Mouse (Mus musculus) liver, embryonic 15.5 days (tissue): ENCODE data around the gene Vezf1. TPM values are rescaled to one million over a fixed set of nuclear protein-coding genes. Genes with fewer than 3 reads are reported as not detected.

Source experiments
- ATAC-seq: fragments of 200-750 bp; cut with Nextera tagmentation; 2 replicates; pipeline ENCODE4 v1.8.0; 2017; ENCODE audit warnings: moderate number of reproducible peaks, mild to moderate bottlenecking, moderate library complexity; ENCODE audit not compliant: insufficient read depth
- H3K27ac ChIP-seq: fragments of 300-500 bp; sonication (generic); replicated peaks from 2 replicates; pipeline ENCODE4 v1.5.1; 2015; ENCODE audit warnings: mild to moderate bottlenecking, inconsistent platforms
- H3K27me3 ChIP-seq: fragments of 300-500 bp; sonication (generic); 2 replicates; pipeline ENCODE4 v1.6.1; 2015; ENCODE audit warnings: mild to moderate bottlenecking, inconsistent platforms
- H3K36me3 ChIP-seq: fragments of 300-500 bp; sonication (generic); replicated peaks from 2 replicates; pipeline ENCODE4 v1.6.1; 2015; ENCODE audit warnings: moderate library complexity, mild to moderate bottlenecking, inconsistent platforms
- H3K4me1 ChIP-seq: fragments of 300-500 bp; sonication (generic); replicated peaks from 2 replicates; pipeline ENCODE4 v1.6.1; 2015; ENCODE audit warnings: inconsistent platforms
- H3K4me2 ChIP-seq: fragments of 300-500 bp; sonication (generic); 2 replicates; pipeline ENCODE4 v1.6.1; 2015; ENCODE audit warnings: moderate library complexity, mild to moderate bottlenecking, inconsistent platforms
- H3K4me3 ChIP-seq: fragments of 300-500 bp; sonication (generic); replicated peaks from 2 replicates; pipeline ENCODE4 v1.5.1; 2015; ENCODE audit warnings: mild to moderate bottlenecking, inconsistent platforms
- H3K9ac ChIP-seq: fragments of 300-500 bp; sonication (generic); 2 replicates; pipeline ENCODE4 v1.6.1; 2015; ENCODE audit warnings: moderate library complexity, mild to moderate bottlenecking, inconsistent platforms
- H3K9me3 ChIP-seq: fragments of 300-500 bp; sonication (generic); replicated peaks from 2 replicates; pipeline ENCODE4 v1.6.1; 2016; ENCODE audit warnings: inconsistent platforms
- WGBS: fragments of 180-500 bp; shearing (Covaris S2); methylation state at CpG from one replicate; pipeline ENCODE4 v1.1.7; 2015; ENCODE audit warnings: mixed read lengths; ENCODE audit not compliant: insufficient replicate concordance; 5-methylcytosine and 5-hydroxymethylcytosine counted together
- polyA plus RNA-seq: library from polyadenylated mRNA; unstranded; fragments of >200 nt; fragmentation: Nextera tagmentation; extraction: Ambion mirVana; gene quantifications from 2 replicates; pipeline ENCODE4 v1.2.1, GENCODE M21; 2015

Gene Vezf1
- polyA plus RNA-seq, 1 experiment from 2014 or later, result 8.3 TPM

DNA sequence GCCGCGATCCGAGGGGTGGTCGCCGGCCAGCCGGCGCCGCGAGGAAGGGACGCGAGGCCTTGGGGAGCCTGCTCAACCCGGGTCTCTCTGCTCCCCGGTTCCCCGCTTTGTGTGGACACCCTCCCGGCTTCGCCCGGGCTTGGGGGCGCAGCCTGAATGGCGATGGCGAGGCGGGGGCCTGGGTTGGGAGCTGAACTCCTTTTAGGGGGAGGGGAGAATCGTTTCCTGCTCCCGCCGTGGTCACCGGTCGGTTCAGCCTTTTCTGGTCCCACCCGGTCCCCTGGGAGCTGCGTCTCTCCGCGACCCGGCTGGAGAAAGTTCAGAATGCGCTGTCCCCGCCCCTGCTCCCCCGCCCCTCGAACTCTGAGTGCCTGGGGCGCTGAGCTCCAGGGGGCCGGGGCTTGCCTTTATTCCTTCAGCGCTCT, 31.5 kb downstream of the Vezf1 start:
- Histone ChIP-seq H3K4me2 (peak overlapping the region; percentile 75), H3K4me1 (peaks cover 18% of the 10 kb centered on the region), H3K4me3 (peak overlapping the region; percentile 59), H3K9me3 (no peaks in the 10 kb centered on the region), H3K27ac (no peak overlapping the region), H3K27me3 (peaks cover 89% of the 10 kb centered on the region), H3K9ac (peak overlapping the region; percentile 27; the same call in 1 of the 2 replicates), H3K36me3 (no peaks in the 10 kb centered on the region)
- no peak for ATAC-seq
- under 1% methylated on average over 38 of the region's 38 CpGs for WGBS

DNA sequence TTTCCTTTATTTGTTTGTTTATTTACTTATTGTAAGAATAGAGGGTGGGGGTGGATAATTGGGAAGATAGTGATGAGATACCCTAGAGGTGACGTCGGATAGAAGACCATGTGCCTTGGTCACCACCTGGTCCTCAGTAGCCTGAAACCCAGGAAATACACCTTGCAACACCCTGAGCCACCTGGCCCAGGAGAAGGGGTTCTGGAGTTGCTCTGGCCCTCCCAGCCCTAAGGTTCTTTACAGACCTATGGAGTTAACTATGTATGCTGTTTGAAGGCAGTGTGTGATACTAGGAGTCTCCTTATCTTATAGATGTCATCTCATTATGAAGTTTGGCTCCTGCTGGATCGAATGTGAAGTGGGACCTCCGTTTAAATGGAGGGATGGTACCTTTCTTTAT, 32.1 kb downstream of the Vezf1 start:
- H3K9ac ChIP-seq, result no peak overlapping the region
- no peak overlapping the region for H3K4me2 ChIP-seq
- H3K4me3 ChIP-seq, result no peak overlapping the region
- no peak for ATAC-seq
- H3K27ac ChIP-seq, result no peak overlapping the region
- WGBS, result 31% methylated on average over 4 of the region's 4 CpGs
- H3K9me3 ChIP-seq, result no peaks in the 10 kb centered on the region
- peaks cover 18% of the 10 kb centered on the region for H3K4me1 ChIP-seq
- H3K36me3 ChIP-seq, result no peaks in the 10 kb centered on the region
- H3K27me3 ChIP-seq, result peaks cover 88% of the 10 kb centered on the region

DNA sequence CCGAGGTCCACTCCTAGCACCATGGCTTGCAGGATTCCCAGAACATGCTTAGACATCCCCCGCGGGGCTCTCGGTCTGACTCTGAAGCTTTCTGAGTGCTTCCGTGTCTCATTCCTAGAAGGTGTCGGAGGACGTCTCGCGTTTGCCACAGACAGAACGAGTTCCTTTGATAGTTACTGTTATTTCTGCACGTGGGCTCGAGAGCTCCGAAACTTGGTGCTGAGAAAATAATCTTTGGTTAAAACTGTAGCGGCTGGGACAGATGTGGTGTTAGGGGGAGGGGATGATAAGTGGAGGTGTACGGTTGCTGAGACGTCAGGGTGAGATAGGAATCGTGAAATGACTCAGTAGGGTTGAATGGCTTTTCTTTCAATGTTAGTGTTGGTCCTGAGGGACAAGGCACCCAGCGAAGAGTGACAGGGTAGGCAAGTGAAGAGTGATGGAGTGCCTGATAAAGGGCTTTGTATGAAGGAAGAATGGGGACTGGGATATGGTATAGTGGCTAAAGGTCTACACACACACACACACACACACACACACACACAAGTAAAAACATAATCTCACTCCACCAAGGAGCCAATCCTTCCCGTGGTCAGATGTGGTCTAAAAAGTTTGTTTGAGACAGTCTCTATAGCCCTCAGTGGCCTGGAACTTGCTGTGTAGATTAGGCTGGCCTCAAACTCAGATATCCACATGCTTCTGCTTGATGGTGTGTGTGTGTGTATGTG, 35.3 kb downstream of the Vezf1 start:
- no peak overlapping the region for H3K9ac ChIP-seq
- ATAC-seq, result no peak
- no peak overlapping the region for H3K27ac ChIP-seq
- no peaks in the 10 kb centered on the region for H3K9me3 ChIP-seq
- 61% methylated on average over 19 of the region's 19 CpGs for WGBS
- no peak overlapping the region for H3K4me2 ChIP-seq
- peaks cover 66% of the 10 kb centered on the region for H3K27me3 ChIP-seq
- H3K36me3 ChIP-seq, result no peaks in the 10 kb centered on the region
- no peak overlapping the region for H3K4me3 ChIP-seq
- H3K4me1 ChIP-seq, result peaks cover 14% of the 10 kb centered on the region

DNA sequence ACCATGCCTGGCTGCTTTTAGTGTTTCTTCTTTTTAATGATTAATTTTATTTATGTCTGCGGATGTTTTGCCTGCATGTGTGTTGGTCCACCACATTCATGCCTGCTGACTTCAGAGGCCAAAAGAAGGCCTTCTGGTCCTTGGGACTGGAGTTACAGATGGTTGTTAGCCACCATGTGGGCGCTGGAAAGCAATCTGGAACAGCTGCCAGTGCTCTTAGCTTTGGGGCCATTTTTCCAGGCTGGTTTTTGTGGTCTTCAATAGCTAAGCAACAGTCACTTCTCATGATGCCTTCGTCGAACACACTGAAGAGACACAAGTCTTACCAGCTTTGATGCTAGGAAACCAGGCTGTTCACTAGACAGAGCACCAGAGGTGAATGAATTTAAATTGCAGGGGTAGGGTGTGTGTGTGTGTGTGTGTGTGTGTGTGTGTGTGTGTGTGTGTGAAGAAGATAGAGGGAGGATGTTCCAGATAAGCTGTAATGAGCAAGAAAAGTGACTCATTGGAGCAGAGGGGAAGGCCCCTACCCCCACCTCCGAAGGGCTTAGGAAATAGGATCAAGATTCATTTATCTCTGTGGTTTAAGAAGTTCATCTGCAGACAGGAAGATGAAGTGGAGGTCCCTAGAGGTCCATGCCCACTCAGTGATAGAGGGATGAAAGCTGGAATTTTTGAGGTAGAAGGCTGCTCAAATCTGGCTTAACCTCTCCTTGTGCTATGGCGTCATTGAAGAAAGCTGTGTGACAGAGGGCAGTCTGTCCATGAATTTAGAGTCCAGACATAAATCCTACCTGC, 37.6 kb downstream of the Vezf1 start:
- Histone ChIP-seq H3K36me3 (no peaks in the 10 kb centered on the region), H3K4me3 (no peak overlapping the region), H3K27me3 (peaks cover 43% of the 10 kb centered on the region), H3K27ac (no peak overlapping the region), H3K4me2 (no peak overlapping the region), H3K9me3 (no peaks in the 10 kb centered on the region), H3K9ac (no peak overlapping the region), H3K4me1 (no peaks in the 10 kb centered on the region)
- no peak for ATAC-seq
- 43% methylated on average over 6 of the region's 6 CpGs for WGBS

DNA sequence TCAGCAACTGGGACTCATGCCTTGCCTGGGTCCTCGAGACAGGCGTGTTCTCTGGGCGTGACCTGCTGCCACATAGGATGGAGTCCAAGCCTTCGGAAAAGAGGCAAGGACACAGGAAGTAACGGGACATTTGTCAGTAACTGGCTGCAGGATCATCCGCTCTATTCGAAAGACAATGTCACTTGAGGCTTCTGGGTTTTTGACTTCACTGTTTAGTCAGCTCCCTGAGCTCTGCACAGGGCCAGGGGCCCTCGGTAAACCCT, 38.1 kb downstream of the Vezf1 start:
- ATAC-seq, result no peak
- 64% methylated on average over 8 of the region's 8 CpGs for WGBS
- H3K27me3 ChIP-seq, result peaks cover 38% of the 10 kb centered on the region

DNA sequence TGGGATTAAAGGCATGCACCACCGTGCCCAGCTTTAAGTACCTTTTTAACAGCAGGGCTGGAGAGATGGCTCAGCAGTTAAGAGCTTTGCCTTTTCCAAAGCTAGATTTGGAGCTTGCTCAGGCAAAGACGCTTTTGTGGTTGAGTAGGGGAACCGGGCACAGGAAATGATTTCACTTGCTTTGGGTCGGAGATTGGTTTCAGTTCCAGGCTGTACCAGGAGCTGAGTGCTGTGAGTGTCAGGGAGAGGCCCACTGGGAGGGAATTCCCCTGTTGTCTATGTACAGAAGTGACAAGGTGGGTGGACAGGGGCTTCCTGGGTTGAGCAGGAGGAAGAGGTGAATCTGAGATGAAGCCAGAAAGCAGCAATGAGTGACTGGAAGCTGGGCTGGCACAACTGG, 39.3 kb downstream of the Vezf1 start:
- no peaks in the 10 kb centered on the region for H3K4me1 ChIP-seq
- peaks cover 28% of the 10 kb centered on the region for H3K27me3 ChIP-seq
- H3K36me3 ChIP-seq, result no peaks in the 10 kb centered on the region
- no peak overlapping the region for H3K27ac ChIP-seq
- no peaks in the 10 kb centered on the region for H3K9me3 ChIP-seq
- H3K4me2 ChIP-seq, result no peak overlapping the region
- no peak overlapping the region for H3K9ac ChIP-seq
- ATAC-seq, result no peak
- 11% methylated on average over 4 of the region's 4 CpGs for WGBS
- no peak overlapping the region for H3K4me3 ChIP-seq

More for the DNA sequence above, 38.1 kb downstream of the Vezf1 start:
- no peak overlapping the region for H3K27ac ChIP-seq
- H3K36me3 ChIP-seq, result no peaks in the 10 kb centered on the region
- H3K9me3 ChIP-seq, result no peaks in the 10 kb centered on the region
- no peaks in the 10 kb centered on the region for H3K4me1 ChIP-seq
- H3K4me3 ChIP-seq, result no peak overlapping the region
- H3K4me2 ChIP-seq, result no peak overlapping the region
- no peak overlapping the region for H3K9ac ChIP-seq

DNA sequence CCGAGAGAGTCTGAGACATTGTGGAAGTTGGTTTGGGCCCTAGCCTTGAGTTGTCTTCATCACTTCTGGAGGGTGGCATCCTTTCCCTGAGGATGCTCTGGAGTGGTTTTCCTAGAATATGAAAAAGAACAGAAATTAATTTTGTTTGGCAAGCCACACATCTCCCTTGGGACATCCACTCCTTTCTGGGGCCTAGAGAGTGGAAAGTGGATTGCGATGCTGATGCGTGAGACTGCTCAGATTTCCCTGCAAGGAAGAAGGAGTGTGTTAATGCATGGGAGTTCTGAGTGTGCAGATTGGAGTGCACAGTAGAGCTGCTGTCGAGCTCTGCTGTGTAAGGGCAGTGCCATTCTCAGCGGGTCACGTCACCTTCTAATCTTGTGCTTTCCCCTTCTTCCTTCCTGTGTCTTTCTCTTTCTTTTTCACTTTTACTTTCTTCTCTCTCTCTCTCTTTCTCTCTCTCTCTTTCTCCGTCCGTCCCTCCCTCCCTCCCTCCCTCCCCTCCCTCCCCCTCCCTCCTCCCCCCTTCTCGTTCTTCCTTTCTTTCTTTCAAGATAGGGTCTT, 42.0 kb downstream of the Vezf1 start:
- peaks cover 12% of the 10 kb centered on the region; the same call in 1 of the 2 replicates for H3K27me3 ChIP-seq
- no peak overlapping the region for H3K4me3 ChIP-seq
- H3K36me3 ChIP-seq, result no peaks in the 10 kb centered on the region
- H3K27ac ChIP-seq, result no peak overlapping the region
- H3K4me1 ChIP-seq, result no peaks in the 10 kb centered on the region
- WGBS, result 66% methylated on average over 9 of the region's 9 CpGs
- H3K9me3 ChIP-seq, result no peaks in the 10 kb centered on the region
- ATAC-seq, result no peak
- no peak overlapping the region for H3K9ac ChIP-seq
- H3K4me2 ChIP-seq, result no peak overlapping the region

DNA sequence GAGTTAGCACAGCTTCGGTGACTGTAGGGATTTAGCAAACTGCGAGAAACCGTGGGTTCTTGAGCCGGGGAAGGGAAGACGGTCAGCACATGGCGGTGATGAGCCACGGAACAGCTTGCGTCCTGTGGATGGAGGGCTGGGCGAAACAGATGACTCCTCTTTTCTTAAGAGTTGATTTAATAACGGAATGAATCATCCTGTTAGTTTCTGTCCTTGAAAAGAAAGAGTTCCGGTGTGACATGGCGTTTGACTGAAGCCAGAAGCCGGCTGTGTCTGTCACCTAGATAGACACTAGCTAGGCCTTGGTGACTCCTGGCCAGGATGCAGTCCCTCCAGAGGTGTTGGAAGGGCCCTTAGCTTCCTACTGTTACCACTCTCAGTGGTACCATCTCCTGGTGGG, 44.0 kb downstream of the Vezf1 start:
- H3K9ac ChIP-seq, result no peak overlapping the region
- no peak for ATAC-seq
- no peak overlapping the region for H3K4me3 ChIP-seq
- no peak overlapping the region for H3K4me2 ChIP-seq
- H3K36me3 ChIP-seq, result no peaks in the 10 kb centered on the region
- 73% methylated on average over 13 of the region's 13 CpGs for WGBS
- H3K4me1 ChIP-seq, result no peaks in the 10 kb centered on the region; the same call in 1 of the 2 replicates
- no peak overlapping the region for H3K27ac ChIP-seq
- H3K9me3 ChIP-seq, result no peaks in the 10 kb centered on the region
- H3K27me3 ChIP-seq, result peaks cover 10% of the 10 kb centered on the region; the same call in 1 of the 2 replicates

DNA sequence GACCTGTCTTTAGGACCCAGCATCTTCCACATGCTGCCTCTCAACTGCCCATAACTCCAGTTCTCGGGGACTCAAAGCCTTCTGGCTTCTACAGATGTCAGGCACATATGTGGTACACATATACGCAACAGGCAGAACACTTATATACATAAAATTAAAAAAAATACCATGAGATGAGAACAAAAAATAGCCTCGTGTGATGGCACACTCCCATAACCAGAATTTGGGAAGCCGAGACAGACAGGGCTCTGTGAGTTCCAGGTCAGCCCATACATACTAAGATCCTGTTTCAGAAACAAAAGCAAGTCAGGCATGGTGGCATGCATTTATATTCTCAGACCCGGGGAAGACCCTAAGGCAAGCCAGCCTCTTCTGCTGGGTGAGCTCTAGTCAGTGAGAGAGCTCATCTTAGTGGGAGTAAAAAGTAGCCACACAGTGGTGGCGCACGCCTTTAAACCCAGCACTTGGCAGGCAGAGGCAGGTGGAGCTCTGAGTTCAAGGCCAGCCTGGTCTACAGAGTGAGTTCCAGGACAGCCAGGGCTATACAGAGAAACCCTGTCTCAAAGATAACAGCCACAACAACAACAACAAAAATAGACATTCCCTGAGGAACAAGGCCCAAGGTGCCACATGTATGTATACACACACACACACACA, 44.7 kb downstream of the Vezf1 start:
- ATAC-seq, result no peak
- H3K4me2 ChIP-seq, result no peak overlapping the region
- 69% methylated on average over 7 of the region's 7 CpGs for WGBS

DNA sequence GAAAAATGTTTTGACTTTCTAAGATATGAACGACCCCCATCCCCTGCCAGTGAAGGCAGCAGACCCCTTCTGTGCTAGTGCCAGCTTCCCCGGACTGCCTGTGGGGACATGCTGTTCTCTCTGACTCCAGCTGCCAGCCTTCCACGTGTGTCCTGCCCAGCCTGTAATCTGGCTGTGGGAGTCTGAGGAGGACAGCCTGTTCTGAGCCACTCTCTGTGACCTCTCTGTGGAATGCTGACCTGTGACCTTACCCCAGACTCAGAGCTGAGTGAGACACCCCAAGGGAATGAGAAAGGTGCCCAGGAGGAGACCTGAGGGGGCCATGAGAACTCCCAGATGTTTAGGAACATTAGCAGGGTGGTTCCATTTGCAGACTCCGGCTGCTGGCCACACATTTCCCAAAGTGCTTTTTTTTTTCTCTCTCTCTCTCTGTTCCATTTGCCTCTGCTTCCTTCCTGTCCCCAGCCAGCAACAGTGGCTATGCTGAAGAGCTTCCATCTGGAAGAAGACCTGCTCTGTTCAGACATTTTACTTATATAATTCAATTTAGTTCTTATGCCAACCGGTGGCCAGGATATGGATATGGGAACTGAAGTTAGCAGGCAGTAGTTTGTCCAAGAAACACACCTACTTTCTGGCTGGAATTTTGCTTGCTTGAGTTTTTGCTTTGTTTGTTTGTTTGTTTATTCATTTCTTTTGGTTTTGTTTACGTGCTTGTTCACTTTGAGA, 45.6 kb downstream of the Vezf1 start:
- no peak overlapping the region for H3K9ac ChIP-seq
- no peak overlapping the region for H3K4me2 ChIP-seq
- no peaks in the 10 kb centered on the region for H3K9me3 ChIP-seq
- no peaks in the 10 kb centered on the region for H3K36me3 ChIP-seq
- H3K27me3 ChIP-seq, result peaks cover 13% of the 10 kb centered on the region
- H3K4me3 ChIP-seq, result no peak overlapping the region
- WGBS, result 52% methylated on average over 6 of the region's 6 CpGs
- ATAC-seq, result no peak
- H3K4me1 ChIP-seq, result peaks cover 15% of the 10 kb centered on the region; the same call in 1 of the 2 replicates
- no peak overlapping the region for H3K27ac ChIP-seq

More for the DNA sequence above, 44.7 kb downstream of the Vezf1 start:
- H3K4me3 ChIP-seq, result no peak overlapping the region
- no peaks in the 10 kb centered on the region for H3K9me3 ChIP-seq
- H3K9ac ChIP-seq, result no peak overlapping the region
- H3K4me1 ChIP-seq, result peaks cover 6% of the 10 kb centered on the region; the same call in 1 of the 2 replicates
- H3K27ac ChIP-seq, result no peak overlapping the region
- no peaks in the 10 kb centered on the region for H3K36me3 ChIP-seq
- peaks cover 10% of the 10 kb centered on the region; the same call in 1 of the 2 replicates for H3K27me3 ChIP-seq
